Mouse (Mus musculus) adrenal gland (tissue): ENCODE data around the gene Tprgl.

Experiments used
- intact Hi-C: fragments of 180-260 bp; cut with DNase I; formaldehyde crosslinking; loops from one replicate; pipeline ENCODE4 v1.15.1; 2025

Tprgl gene

DNA sequence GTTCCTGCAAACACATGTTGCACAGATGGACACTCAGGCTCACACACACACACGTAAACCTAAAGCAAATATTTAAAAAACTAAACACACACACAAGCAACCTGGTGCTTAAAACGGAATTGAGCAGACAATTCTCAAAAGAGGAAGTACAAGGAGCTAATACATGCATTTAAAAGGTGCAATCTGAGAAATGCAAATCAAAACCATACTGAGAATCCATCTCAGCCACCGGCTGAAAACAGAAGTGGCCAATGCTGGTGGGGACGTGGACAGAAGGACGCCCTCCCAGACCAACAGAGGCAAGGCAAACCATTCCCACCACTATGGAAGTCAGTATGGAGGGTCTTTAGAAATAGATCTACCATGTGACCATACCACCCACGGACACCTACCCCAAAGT is 36.9 kb downstream of the Tprgl start:
- intact Hi-C loops = no loop called here

DNA sequence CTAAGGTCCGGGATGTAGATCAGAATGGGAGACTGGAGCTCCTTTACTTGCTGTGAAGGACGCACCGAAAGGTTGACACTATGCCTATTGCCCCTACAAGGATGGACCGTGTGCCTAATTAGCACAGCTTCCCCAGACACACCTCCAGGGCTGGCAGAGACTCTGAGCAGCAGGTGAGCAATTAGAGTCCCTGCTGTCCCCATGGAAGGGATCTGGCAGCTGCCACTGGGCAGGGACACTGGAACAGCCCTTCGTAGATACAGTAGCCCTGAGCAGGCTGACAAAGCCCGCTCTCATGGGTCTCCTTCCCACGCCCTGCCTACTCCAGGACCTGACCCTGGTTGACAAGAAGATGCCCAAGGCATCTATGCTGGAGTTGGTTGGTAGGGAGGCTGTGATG is 38.1 kb downstream of the Tprgl start:
- intact Hi-C loops = no loop called here

DNA sequence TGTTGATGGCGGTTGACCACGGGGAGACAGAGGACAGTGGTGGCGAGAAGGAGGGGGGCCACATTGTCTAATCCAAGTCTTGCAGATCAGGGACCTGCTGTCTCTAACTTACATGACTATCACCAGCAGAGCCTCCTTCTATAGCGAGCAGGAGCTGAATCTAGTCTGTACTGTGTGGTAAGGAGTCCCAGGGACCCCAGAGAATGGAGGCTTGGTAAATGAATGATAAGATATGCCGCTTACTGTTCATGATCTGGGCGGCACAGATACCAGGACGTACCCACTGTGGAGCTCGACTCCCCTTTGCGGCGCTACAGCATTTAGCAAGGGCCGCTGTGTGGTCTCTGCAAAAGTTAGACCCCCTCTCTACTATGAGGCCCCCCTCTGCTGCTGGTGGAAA is 38.7 kb downstream of the Tprgl start:
- intact Hi-C loops = no loop called here

DNA sequence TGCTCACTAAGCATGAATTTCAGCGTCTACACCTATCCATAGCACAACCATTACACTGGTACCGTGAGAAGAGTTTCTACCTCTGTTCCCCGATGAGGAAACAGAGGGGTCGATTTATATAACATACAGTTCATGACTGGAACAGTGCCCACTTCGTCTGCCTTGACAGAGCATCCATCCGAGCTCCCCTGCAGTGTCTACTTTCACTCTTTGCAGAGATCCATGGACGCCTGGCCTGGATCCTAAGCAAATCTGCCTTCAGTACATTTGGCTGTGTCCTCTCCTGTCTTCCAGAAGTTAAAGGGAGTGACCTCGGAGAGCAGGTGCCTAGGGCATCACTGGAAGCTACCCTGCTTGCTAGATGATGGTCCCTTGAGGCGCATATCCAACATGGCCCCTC is 41.3 kb downstream of the Tprgl start:
- intact Hi-C loops = no loop called here

GRCm38 (mm10) chr4:154118782-154119181 is 41.7 kb downstream of the Tprgl start:
- intact Hi-C loops = no loop called here

- intact Hi-C loops = no loop called here
These were observed 44.0 kb downstream of the Tprgl start for GRCm38 (mm10) chr4:154116421-154116820.

DNA sequence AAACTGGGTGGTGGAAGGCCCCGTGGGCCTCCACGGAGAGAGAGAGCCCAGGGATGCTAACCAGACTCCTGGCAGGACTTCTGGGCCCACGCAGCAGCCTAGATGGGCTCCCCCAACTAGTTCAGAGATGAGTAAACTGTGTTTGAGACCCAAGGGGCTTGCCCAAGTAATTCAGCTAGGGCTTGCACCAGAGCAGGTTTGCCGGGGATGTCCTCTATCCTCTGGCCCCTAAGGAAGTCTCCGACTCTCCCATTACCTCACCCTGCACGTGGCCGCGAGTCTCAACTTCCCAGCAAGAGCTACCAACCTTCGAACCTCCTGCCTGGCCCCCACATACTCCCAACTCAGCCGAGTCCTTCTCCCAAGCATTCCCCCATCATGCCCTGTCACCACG is 50.6 kb downstream of the Tprgl start:
- intact Hi-C loops = no loop called here

DNA sequence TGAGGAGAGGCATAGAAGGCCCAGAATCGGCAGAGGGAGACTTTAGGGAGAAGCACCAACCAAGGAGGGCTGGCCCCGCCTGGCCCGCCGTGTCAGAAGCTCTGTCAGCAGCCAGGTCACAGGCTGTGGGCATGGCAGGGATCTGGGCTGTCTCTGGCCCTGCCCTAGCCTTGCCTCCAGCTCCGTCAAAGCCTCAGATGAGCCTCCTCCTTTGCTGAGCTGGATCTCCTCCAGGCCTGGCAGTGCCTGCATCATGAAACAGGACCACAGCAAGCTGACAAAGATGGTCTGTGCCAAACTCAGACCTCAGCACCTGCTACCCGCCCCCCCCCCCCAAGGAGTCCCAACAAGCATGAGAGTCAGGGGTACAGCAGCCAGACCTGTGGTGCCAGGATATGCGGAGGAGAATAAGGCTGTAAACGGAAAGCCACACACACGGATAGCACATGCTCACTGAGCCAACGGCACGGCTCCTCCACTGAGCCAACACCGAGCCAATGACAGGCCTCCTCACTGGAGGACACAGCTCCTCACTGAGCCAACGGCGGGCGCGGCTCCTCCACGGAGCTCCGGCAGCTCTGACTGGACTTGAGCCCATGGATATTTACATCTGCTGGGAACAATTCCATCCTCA is 51.1 kb downstream of the Tprgl start:
- intact Hi-C loops = no loop called here
